Mouse (Mus musculus): ENCODE measurements around the gene Actb.
A peak's percentile ranks its signal among the peaks of the same experiment; 100 is the strongest.

The Actb gene

GRCm38 (mm10) chr5:142921074-142921459 is 14.5 kb upstream of the Actb start:
- no peak for DNase-seq

GRCm38 (mm10) chr5:142920311-142921073 is 13.9 kb upstream of the Actb start:
- DNase-seq, result peak; percentile 92 to 95

GRCm38 (mm10) chr5:142917402-142917801 is 10.8 kb upstream of the Actb start:
- DNase-seq, result no peak

GRCm38 (mm10) chr5:142916593-142916992 is 10.0 kb upstream of the Actb start:
- DNase-seq, result no peak

GRCm38 (mm10) chr5:142915231-142915630 is 8.7 kb upstream of the Actb start:
- DNase-seq, result no peak

GRCm38 (mm10) chr5:142912739-142913138 is 6.2 kb upstream of the Actb start:
- DNase-seq, result peak; percentile 52 to 61

- DNase-seq, result no peak
Observed at GRCm38 (mm10) chr5:142912320-142912719, 5.8 kb upstream of the Actb start.

- DNase-seq, result peak in 1 of 2 experiments; percentile 2
Observed at GRCm38 (mm10) chr5:142911629-142912028, 5.1 kb upstream of the Actb start.

- DNase-seq, result peak; percentile 90 to 93
Observed at GRCm38 (mm10) chr5:142909576-142910278, 3.2 kb upstream of the Actb start.

- peak in 1 of 2 experiments; percentile 39 for DNase-seq
Observed at GRCm38 (mm10) chr5:142908941-142909575, 2.5 kb upstream of the Actb start.

- DNase-seq, result peak; percentile 88 to 93
Observed at GRCm38 (mm10) chr5:142907803-142908559, 1.4 kb upstream of the Actb start.

GRCm38 (mm10) chr5:142907048-142907802 is 671 bp upstream of the Actb start:
- peak; percentile 66 to 73 for DNase-seq

- peak; percentile 97 to 99 for DNase-seq
Observed at GRCm38 (mm10) chr5:142905725-142906531, 626 bp downstream of the Actb start.

GRCm38 (mm10) chr5:142905038-142905695 is 1.4 kb downstream of the Actb start:
- no peak for DNase-seq

GRCm38 (mm10) chr5:142904208-142905037 is 2.1 kb downstream of the Actb start:
- no peak for DNase-seq

GRCm38 (mm10) chr5:142903470-142904207 is 2.9 kb downstream of the Actb start:
- DNase-seq, result no peak

GRCm38 (mm10) chr5:142902506-142903314 is 3.8 kb downstream of the Actb start:
- no peak for DNase-seq

Measured in lung, adult 18-20 months (tissue).